Mouse (Mus musculus) MEL (cell line): ENCODE results near the gene Krt6a.

Source experiments
- CTCF ChIP-seq, 3 experiments: IDR thresholded peaks in 2 of 3; conservative IDR thresholded peaks in 1 of 3; 2 replicates each; pipeline ENCODE4 v1.5.1; 2011 to 2012; ENCODE audit warnings: low read length in 3 of 3, low read depth in 2 of 3, mild to moderate bottlenecking in 2 of 3, improper control_type of control experiment in 1 of 3, inconsistent platforms in 1 of 3, mixed read lengths in 1 of 3, moderate library complexity in 1 of 3; ENCODE audit not compliant: control insufficient read depth in 1 of 3, insufficient read depth in 1 of 3, poor library complexity in 1 of 3, severe bottlenecking in 1 of 3
- POLR2A ChIP-seq, 2 experiments: IDR thresholded peaks; 2 replicates each; pipeline ENCODE4 v1.6.1; 2011 to 2012; ENCODE audit warnings: low read length in 2 of 2, mild to moderate bottlenecking in 2 of 2, control low read depth in 1 of 2, improper control_type of control experiment in 1 of 2, low read depth in 1 of 2, moderate library complexity in 1 of 2; ENCODE audit not compliant: control insufficient read depth in 1 of 2, insufficient read depth in 1 of 2, poor library complexity in 1 of 2

- no peak for TF ChIP-seq POLR2A (IDR thresholded peaks at IDR 0.05; ENCODE audit: control insufficient read depth in 1 of 2, insufficient read depth in 1 of 2, low read depth in 1 of 2, low read length in 2 of 2, poor library complexity in 1 of 2)
- TF ChIP-seq CTCF (IDR thresholded peaks at IDR 0.05 in 2 of 3, conservative IDR thresholded peaks at IDR 0.05 in 1 of 3; ENCODE audit: control insufficient read depth in 1 of 3, insufficient read depth in 1 of 3, low read depth in 2 of 3, low read length in 3 of 3, poor library complexity in 1 of 3, severe bottlenecking in 1 of 3) = no peak
Measured at GRCm38 (mm10) chr15:101737786-101738185, 43.7 kb upstream of the Krt6a start.
